Mouse (Mus musculus) thymus, postnatal 14 days (tissue): ENCODE measurements at regions not wholly inside any gene's neighbourhood (a gene's known extent, or its start where the extent isn't known, plus 50 kb on each side); places are given as distances from the start of the nearest gene placed in this dataset.

Experiments used
- DNase-seq: peaks from one replicate; pipeline ENCODE4 v3.0.0; 2021

- no peak for DNase-seq
These were observed 179.9 kb downstream of the Fgf10 start for GRCm38 (mm10) chr13:118849541-118849940.

GRCm38 (mm10) chr13:118850708-118851107, 181.1 kb downstream of the Fgf10 start:
- DNase-seq, result no peak

GRCm38 (mm10) chr13:118886339-118886810, 216.8 kb downstream of the Fgf10 start:
- DNase-seq, result no peak

- DNase-seq, result no peak
These were observed 225.5 kb downstream of the Fgf10 start for GRCm38 (mm10) chr13:118895079-118895478.

GRCm38 (mm10) chr13:118901950-118902349, 232.4 kb downstream of the Fgf10 start:
- no peak for DNase-seq

GRCm38 (mm10) chr13:118910351-118910750, 240.8 kb downstream of the Fgf10 start:
- no peak for DNase-seq

GRCm38 (mm10) chr13:118940786-118941185, 271.2 kb downstream of the Fgf10 start:
- no peak for DNase-seq

- DNase-seq, result no peak
These were observed 296.6 kb downstream of the Fgf10 start for GRCm38 (mm10) chr13:118966120-118966676.

GRCm38 (mm10) chr13:118967707-118968106, 298.1 kb downstream of the Fgf10 start:
- DNase-seq, result no peak

GRCm38 (mm10) chr13:118975008-118975407, 305.4 kb downstream of the Fgf10 start:
- no peak for DNase-seq

GRCm38 (mm10) chr13:118975519-118975918, 305.9 kb downstream of the Fgf10 start:
- no peak for DNase-seq

- no peak for DNase-seq
These were observed 309.9 kb downstream of the Fgf10 start for GRCm38 (mm10) chr13:118979505-118979904.

- DNase-seq, result no peak
These were observed 311.7 kb downstream of the Fgf10 start for GRCm38 (mm10) chr13:118981196-118981810.

GRCm38 (mm10) chr13:118985285-118985684, 315.7 kb downstream of the Fgf10 start:
- no peak for DNase-seq

GRCm38 (mm10) chr13:119025305-119025975, 355.8 kb downstream of the Fgf10 start:
- DNase-seq, result no peak

GRCm38 (mm10) chr13:119039616-119040015, 370.0 kb downstream of the Fgf10 start:
- DNase-seq, result no peak

- DNase-seq, result no peak
These were observed 375.5 kb downstream of the Fgf10 start for GRCm38 (mm10) chr13:119045112-119045511.

GRCm38 (mm10) chr13:119068745-119069580, 359.4 kb upstream of the Paip1 start:
- no peak for DNase-seq

GRCm38 (mm10) chr13:119069581-119069936, 358.8 kb upstream of the Paip1 start:
- DNase-seq, result no peak

- no peak for DNase-seq
These were observed 349.2 kb upstream of the Paip1 start for GRCm38 (mm10) chr13:119079243-119079642.

GRCm38 (mm10) chr13:119081691-119082090, 346.7 kb upstream of the Paip1 start:
- DNase-seq, result no peak

GRCm38 (mm10) chr13:119117906-119118305, 310.5 kb upstream of the Paip1 start:
- DNase-seq, result no peak

- DNase-seq, result no peak
These were observed 310.0 kb upstream of the Paip1 start for GRCm38 (mm10) chr13:119118382-119118781.
